Mouse (Mus musculus): Measurements from ENCODE around the gene Hist1h1c. TPM values are rescaled to one million over a fixed set of nuclear protein-coding genes. Genes with fewer than 3 reads are reported as not detected.
"Not testable (repeated sequence)": the region's sequence is repeated elsewhere in the genome, so short reads cannot be mapped to it uniquely, and the experiment has no call there.

Gene Hist1h1c
- polyA plus RNA-seq, 1 experiment from 2014 or later, result 37.8 TPM

- Histone ChIP-seq H3K4me1 (replicated peaks; ENCODE audit: control insufficient read depth, insufficient read depth, low read length) (peaks cover 15% of the 10 kb centered on the region), H3K27ac (ENCODE audit: low read length) (peak overlapping the region; percentile 100; the same call in 1 of the 2 replicates), H3K9ac (ENCODE audit: low read length) (no peak overlapping the region)
Observed at GRCm38 (mm10) chr13:23740910-23741309, 2.3 kb downstream of the Hist1h1c start.

GRCm38 (mm10) chr13:23742007-23742406 lies 3.4 kb downstream of the Hist1h1c start:
- H3K4me3 ChIP-seq (ENCODE audit: low read length), result no peak overlapping the region
- no peak for ATAC-seq (ENCODE audit: low read depth)
- H3K27ac ChIP-seq (ENCODE audit: low read length), result 0 out of 2 replicates have a peak overlapping the region, but pooled peaks have one; percentile 6
- no peaks in the 10 kb centered on the region for H3K36me3 ChIP-seq (ENCODE audit: control insufficient read depth, insufficient read depth, low read length)
- no peak overlapping the region for H3K9ac ChIP-seq (ENCODE audit: low read length)
- no peaks in the 10 kb centered on the region for H3K9me3 ChIP-seq (ENCODE audit: control insufficient read depth, low read length)
- no peak overlapping the region for H3K4me2 ChIP-seq (ENCODE audit: low read depth, low read length)
- no peaks in the 10 kb centered on the region for H3K27me3 ChIP-seq (ENCODE audit: control insufficient read depth, insufficient read depth, low read depth, low read length)
- peaks cover 15% of the 10 kb centered on the region for H3K4me1 ChIP-seq (replicated peaks; ENCODE audit: control insufficient read depth, insufficient read depth, low read length)

More at GRCm38 (mm10) chr13:23740910-23741309, 2.3 kb downstream of the Hist1h1c start:
- Histone ChIP-seq H3K27me3 (ENCODE audit: control insufficient read depth, insufficient read depth, low read depth, low read length) (no peaks in the 10 kb centered on the region), H3K4me2 (ENCODE audit: low read depth, low read length) (peak overlapping the region; percentile 92), H3K4me3 (ENCODE audit: low read length) (peak overlapping the region; percentile 71; the same call in 1 of the 2 replicates), H3K9me3 (ENCODE audit: control insufficient read depth, low read length) (no peaks in the 10 kb centered on the region), H3K36me3 (ENCODE audit: control insufficient read depth, insufficient read depth, low read length) (no peaks in the 10 kb centered on the region)
- 47% methylated on average over 5 of the region's 5 CpGs for WGBS
- ATAC-seq (ENCODE audit: low read depth), result no peak

GRCm38 (mm10) chr13:23743215-23743614 lies 4.6 kb downstream of the Hist1h1c start:
- no peak overlapping the region for H3K27ac ChIP-seq (ENCODE audit: low read length)
- 73% methylated on average over 5 of the region's 5 CpGs for WGBS
- H3K9me3 ChIP-seq (ENCODE audit: control insufficient read depth, low read length), result no peaks in the 10 kb centered on the region
- peaks cover 16% of the 10 kb centered on the region for H3K4me1 ChIP-seq (replicated peaks; ENCODE audit: control insufficient read depth, insufficient read depth, low read length)
- H3K4me2 ChIP-seq (ENCODE audit: low read depth, low read length), result no peak overlapping the region
- H3K9ac ChIP-seq (ENCODE audit: low read length), result no peak overlapping the region
- H3K36me3 ChIP-seq (ENCODE audit: control insufficient read depth, insufficient read depth, low read length), result no peaks in the 10 kb centered on the region
- H3K4me3 ChIP-seq (ENCODE audit: low read length), result no peak overlapping the region
- no peak for ATAC-seq (ENCODE audit: low read depth)
- H3K27me3 ChIP-seq (ENCODE audit: control insufficient read depth, insufficient read depth, low read depth, low read length), result no peaks in the 10 kb centered on the region

GRCm38 (mm10) chr13:23743963-23744362 lies 5.4 kb downstream of the Hist1h1c start:
- Histone ChIP-seq H3K27me3 (ENCODE audit: control insufficient read depth, insufficient read depth, low read depth, low read length) (no peaks in the 10 kb centered on the region), H3K36me3 (ENCODE audit: control insufficient read depth, insufficient read depth, low read length) (no peaks in the 10 kb centered on the region), H3K27ac (ENCODE audit: low read length) (peak overlapping the region; percentile 82), H3K4me3 (ENCODE audit: low read length) (peak overlapping the region; percentile 52), H3K9me3 (ENCODE audit: control insufficient read depth, low read length) (no peaks in the 10 kb centered on the region), H3K4me2 (ENCODE audit: low read depth, low read length) (peak overlapping the region; percentile 63), H3K9ac (ENCODE audit: low read length) (peak overlapping the region; percentile 72), H3K4me1 (replicated peaks; ENCODE audit: control insufficient read depth, insufficient read depth, low read length) (peaks cover 19% of the 10 kb centered on the region)
- no peak for ATAC-seq (ENCODE audit: low read depth)
- 15% methylated on average over 4 of the region's 4 CpGs for WGBS

- Histone ChIP-seq H3K4me2 (ENCODE audit: low read depth, low read length) (peak overlapping the region; percentile 63), H3K9me3 (ENCODE audit: control insufficient read depth, low read length) (no peaks in the 10 kb centered on the region), H3K27ac (ENCODE audit: low read length) (peak overlapping the region; percentile 82), H3K4me3 (ENCODE audit: low read length) (peak overlapping the region; percentile 52), H3K9ac (ENCODE audit: low read length) (peak overlapping the region; percentile 72), H3K4me1 (replicated peaks; ENCODE audit: control insufficient read depth, insufficient read depth, low read length) (peaks cover 19% of the 10 kb centered on the region), H3K27me3 (ENCODE audit: control insufficient read depth, insufficient read depth, low read depth, low read length) (no peaks in the 10 kb centered on the region), H3K36me3 (ENCODE audit: control insufficient read depth, insufficient read depth, low read length) (no peaks in the 10 kb centered on the region)
- ATAC-seq (ENCODE audit: low read depth), result no peak
- WGBS, result 1% methylated on average over 13 of the region's 36 CpGs
Observed at GRCm38 (mm10) chr13:23744421-23745380, 6.1 kb downstream of the Hist1h1c start.

- Histone ChIP-seq H3K27me3 (ENCODE audit: control insufficient read depth, insufficient read depth, low read depth, low read length) (no peaks in the 10 kb centered on the region), H3K9me3 (ENCODE audit: control insufficient read depth, low read length) (no peaks in the 10 kb centered on the region), H3K4me1 (replicated peaks; ENCODE audit: control insufficient read depth, insufficient read depth, low read length) (peaks cover 15% of the 10 kb centered on the region), H3K4me2 (ENCODE audit: low read depth, low read length) (peak within 1 kb of the TSS; percentile 63), H3K4me3 (ENCODE audit: low read length) (peak within 1 kb of the TSS; percentile 52), H3K36me3 (ENCODE audit: control insufficient read depth, insufficient read depth, low read length) (no peaks in the 10 kb centered on the region), H3K27ac (ENCODE audit: low read length) (peak within 1 kb of the TSS; percentile 99), H3K9ac (ENCODE audit: low read length) (peak within 1 kb of the TSS; percentile 75)
- ATAC-seq (ENCODE audit: low read depth), result peak; percentile 69
- under 1% methylated on average over 23 of the region's 28 CpGs for WGBS
Observed at GRCm38 (mm10) chr13:23745381-23746161, 7.0 kb downstream of the Hist1h1c start, which contains the start of gene Hist1h3c. Gene Hist1h3c, minus strand, starts transcription at chr13:23745602.

GRCm38 (mm10) chr13:23746201-23747080 lies 7.8 kb downstream of the Hist1h1c start, which contains the start of gene Hist1h2bb:
Gene Hist1h2bb, plus strand, starts transcription at chr13:23746734.
- peak within 1 kb of the TSS; percentile 52 for H3K4me3 ChIP-seq (ENCODE audit: low read length)
- H3K9me3 ChIP-seq (ENCODE audit: control insufficient read depth, low read length); H3K27me3 ChIP-seq (ENCODE audit: control insufficient read depth, insufficient read depth, low read depth, low read length); H3K36me3 ChIP-seq (ENCODE audit: control insufficient read depth, insufficient read depth, low read length): not testable (repeated sequence)
- ATAC-seq (ENCODE audit: low read depth), result peak; percentile 92
- H3K4me2 ChIP-seq (ENCODE audit: low read depth, low read length), result peak within 1 kb of the TSS; percentile 63
- H3K9ac ChIP-seq (ENCODE audit: low read length), result peak within 1 kb of the TSS; percentile 75
- peaks cover 15% of the 10 kb centered on the region for H3K4me1 ChIP-seq (replicated peaks; ENCODE audit: control insufficient read depth, insufficient read depth, low read length)
- peak within 1 kb of the TSS; percentile 99 for H3K27ac ChIP-seq (ENCODE audit: low read length)
- under 1% methylated on average over 38 of the region's 58 CpGs for WGBS

GRCm38 (mm10) chr13:23747081-23747891 lies 8.7 kb downstream of the Hist1h1c start:
- no peaks in the 10 kb centered on the region for H3K36me3 ChIP-seq (ENCODE audit: control insufficient read depth, insufficient read depth, low read length)
- WGBS, result 3% methylated on average over 10 of the region's 13 CpGs
- peaks cover 13% of the 10 kb centered on the region for H3K4me1 ChIP-seq (replicated peaks; ENCODE audit: control insufficient read depth, insufficient read depth, low read length)
- no peaks in the 10 kb centered on the region for H3K9me3 ChIP-seq (ENCODE audit: control insufficient read depth, low read length)
- H3K27me3 ChIP-seq (ENCODE audit: control insufficient read depth, insufficient read depth, low read depth, low read length), result no peaks in the 10 kb centered on the region
- H3K9ac ChIP-seq (ENCODE audit: low read length), result peak overlapping the region; percentile 67
- peak overlapping the region; percentile 99 for H3K27ac ChIP-seq (ENCODE audit: low read length)
- peak; percentile 4; the same call in 1 of the 2 replicates for ATAC-seq (ENCODE audit: low read depth)
- H3K4me3 ChIP-seq (ENCODE audit: low read length), result peak overlapping the region; percentile 52
- H3K4me2 ChIP-seq (ENCODE audit: low read depth, low read length), result peak overlapping the region; percentile 52

All from lung, embryonic 16.5 days (tissue).